Mouse (Mus musculus) neural tube, embryonic 12.5 days (tissue): ENCODE measurements around the gene Klhl32. TPM values are rescaled to one million over a fixed set of nuclear protein-coding genes. Genes with fewer than 3 reads are reported as not detected.

Experiments used
- ATAC-seq: fragments of 200-750 bp; cut with Nextera tagmentation; 2 replicates; pipeline ENCODE4 v1.8.0; 2017; ENCODE audit warnings: low read depth, mild to moderate bottlenecking, moderate TSS enrichment, moderate library complexity; ENCODE audit not compliant: low FRiP score
- H3K27ac ChIP-seq: fragments of 300-500 bp; sonication (generic); 2 replicates; pipeline ENCODE4 v1.5.1; 2016
- H3K27me3 ChIP-seq: fragments of 300-500 bp; sonication (generic); replicated peaks from 2 replicates; pipeline ENCODE4 v1.6.1; 2016; ENCODE audit warnings: mild to moderate bottlenecking
- H3K36me3 ChIP-seq: fragments of 300-500 bp; sonication (generic); 2 replicates; pipeline ENCODE4 v1.6.1; 2016; ENCODE audit warnings: mild to moderate bottlenecking
- H3K4me1 ChIP-seq: fragments of 300-500 bp; sonication (generic); 2 replicates; pipeline ENCODE4 v1.6.1; 2016
- H3K4me2 ChIP-seq: fragments of 300-500 bp; sonication (generic); replicated peaks from 2 replicates; pipeline ENCODE4 v1.6.1; 2016; ENCODE audit warnings: mild to moderate bottlenecking
- H3K4me3 ChIP-seq: fragments of 300-500 bp; sonication (generic); 2 replicates; pipeline ENCODE4 v1.5.1; 2016
- H3K9ac ChIP-seq: fragments of 300-500 bp; sonication (generic); 2 replicates; pipeline ENCODE4 v1.6.1; 2016; ENCODE audit warnings: mild to moderate bottlenecking
- H3K9me3 ChIP-seq: fragments of 300-500 bp; sonication (generic); 2 replicates; pipeline ENCODE4 v1.6.1; 2016; ENCODE audit warnings: mild to moderate bottlenecking
- WGBS: fragments of 180-500 bp; shearing (Covaris S2); methylation state at CpG from one replicate; pipeline ENCODE4 v1.1.7; 2016; 5-methylcytosine and 5-hydroxymethylcytosine counted together
- polyA plus RNA-seq: library from polyadenylated mRNA; unstranded; fragments of >200 nt; fragmentation: Nextera tagmentation; extraction: Ambion mirVana; gene quantifications from 2 replicates; pipeline ENCODE4 v1.2.1, GENCODE M21; 2016

The Klhl32 gene
- polyA plus RNA-seq, 1 experiment from 2014 or later, result 15.7 TPM

GRCm38 (mm10) chr4:24845546-24845945 lies 5.4 kb downstream of the Klhl32 start:
- no peak overlapping the region for H3K9ac ChIP-seq
- WGBS, result 96% methylated on average over 5 of the region's 5 CpGs
- H3K4me3 ChIP-seq, result no peak overlapping the region
- H3K9me3 ChIP-seq, result no peaks in the 10 kb centered on the region
- no peak overlapping the region for H3K27ac ChIP-seq
- peaks cover 4% of the 10 kb centered on the region; the same call in 1 of the 2 replicates for H3K4me1 ChIP-seq
- no peak for ATAC-seq
- H3K36me3 ChIP-seq, result no peaks in the 10 kb centered on the region
- no peaks in the 10 kb centered on the region for H3K27me3 ChIP-seq
- no peak overlapping the region for H3K4me2 ChIP-seq

DNA sequence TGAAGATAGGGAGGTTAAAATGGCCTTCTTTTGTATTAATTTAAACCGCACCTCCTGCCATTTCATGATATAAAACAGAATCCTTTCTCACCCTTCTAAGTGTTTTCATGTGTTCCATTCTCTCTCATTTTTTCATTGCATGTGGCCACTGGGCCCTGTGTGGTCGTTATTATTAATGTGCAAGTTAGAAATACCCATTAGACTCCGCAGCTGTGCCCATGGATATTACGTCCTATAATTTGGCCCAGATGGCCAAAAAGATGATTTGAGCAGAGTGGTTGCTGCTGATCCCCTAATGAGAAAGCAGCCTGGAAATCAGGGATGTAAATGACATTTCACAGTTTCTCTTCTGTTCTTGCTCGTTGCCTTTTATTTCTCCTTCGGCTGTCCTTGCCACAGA lies 12.4 kb downstream of the Klhl32 start:
- Histone ChIP-seq H3K27me3 (no peaks in the 10 kb centered on the region), H3K4me2 (no peak overlapping the region), H3K36me3 (no peaks in the 10 kb centered on the region), H3K4me1 (no peaks in the 10 kb centered on the region), H3K9ac (no peak overlapping the region), H3K27ac (peak overlapping the region; percentile 38; the same call in 1 of the 2 replicates), H3K9me3 (no peaks in the 10 kb centered on the region), H3K4me3 (no peak overlapping the region)
- 52% methylated on average over 6 of the region's 6 CpGs for WGBS
- ATAC-seq, result peak; percentile 58

DNA sequence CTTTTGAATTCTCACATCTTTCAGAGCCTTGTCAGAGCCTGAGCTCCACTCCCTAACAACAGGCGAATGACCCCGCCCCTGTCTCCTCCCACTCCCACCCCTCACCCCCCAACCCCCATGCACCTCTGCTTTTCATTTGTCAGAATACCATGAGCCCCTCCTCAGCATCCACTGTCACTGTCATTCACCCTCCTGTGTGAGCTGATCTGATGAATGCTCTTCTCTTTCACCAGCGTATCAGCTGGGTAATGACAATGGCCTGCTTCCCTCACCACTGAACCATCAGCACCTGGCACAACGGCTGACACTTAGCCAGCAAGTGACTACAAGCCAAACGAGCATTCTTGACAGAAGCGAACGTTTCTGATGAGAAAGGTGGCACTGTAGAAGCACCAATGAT lies 15.4 kb downstream of the Klhl32 start:
- Histone ChIP-seq H3K9ac (no peak overlapping the region), H3K36me3 (no peaks in the 10 kb centered on the region), H3K27me3 (no peaks in the 10 kb centered on the region), H3K27ac (no peak overlapping the region), H3K4me3 (no peak overlapping the region), H3K4me2 (no peak overlapping the region), H3K4me1 (no peaks in the 10 kb centered on the region), H3K9me3 (no peaks in the 10 kb centered on the region)
- 31% methylated on average over 7 of the region's 7 CpGs for WGBS
- ATAC-seq, result no peak

GRCm38 (mm10) chr4:24808316-24808715 lies 42.6 kb downstream of the Klhl32 start:
- no peak overlapping the region for H3K9ac ChIP-seq
- 95% methylated on average over 1 of the region's 1 CpGs for WGBS
- H3K36me3 ChIP-seq, result no peaks in the 10 kb centered on the region

GRCm38 (mm10) chr4:24801881-24802280 lies 49.0 kb downstream of the Klhl32 start:
- no peaks in the 10 kb centered on the region for H3K27me3 ChIP-seq
- WGBS, result 30% methylated on average over 1 of the region's 1 CpGs

More at GRCm38 (mm10) chr4:24808316-24808715, 42.6 kb downstream of the Klhl32 start:
- Histone ChIP-seq H3K4me3 (no peak overlapping the region), H3K9me3 (no peaks in the 10 kb centered on the region), H3K27ac (no peak overlapping the region), H3K4me2 (no peak overlapping the region), H3K4me1 (no peaks in the 10 kb centered on the region), H3K27me3 (no peaks in the 10 kb centered on the region)
- ATAC-seq, result no peak

GRCm38 (mm10) chr4:24801343-24801742 lies 49.6 kb downstream of the Klhl32 start:
- Histone ChIP-seq H3K4me3 (no peak overlapping the region), H3K9me3 (no peaks in the 10 kb centered on the region), H3K4me2 (no peak overlapping the region), H3K27ac (no peak overlapping the region), H3K36me3 (no peaks in the 10 kb centered on the region), H3K4me1 (no peaks in the 10 kb centered on the region; the same call in 1 of the 2 replicates), H3K27me3 (no peaks in the 10 kb centered on the region), H3K9ac (no peak overlapping the region)
- no peak for ATAC-seq
- 62% methylated on average over 2 of the region's 2 CpGs for WGBS

More at GRCm38 (mm10) chr4:24801881-24802280, 49.0 kb downstream of the Klhl32 start:
- no peak overlapping the region for H3K27ac ChIP-seq
- H3K4me3 ChIP-seq, result no peak overlapping the region
- ATAC-seq, result no peak
- H3K4me2 ChIP-seq, result no peak overlapping the region
- H3K4me1 ChIP-seq, result no peaks in the 10 kb centered on the region; the same call in 1 of the 2 replicates
- H3K9me3 ChIP-seq, result no peaks in the 10 kb centered on the region
- no peak overlapping the region for H3K9ac ChIP-seq
- no peaks in the 10 kb centered on the region for H3K36me3 ChIP-seq

DNA sequence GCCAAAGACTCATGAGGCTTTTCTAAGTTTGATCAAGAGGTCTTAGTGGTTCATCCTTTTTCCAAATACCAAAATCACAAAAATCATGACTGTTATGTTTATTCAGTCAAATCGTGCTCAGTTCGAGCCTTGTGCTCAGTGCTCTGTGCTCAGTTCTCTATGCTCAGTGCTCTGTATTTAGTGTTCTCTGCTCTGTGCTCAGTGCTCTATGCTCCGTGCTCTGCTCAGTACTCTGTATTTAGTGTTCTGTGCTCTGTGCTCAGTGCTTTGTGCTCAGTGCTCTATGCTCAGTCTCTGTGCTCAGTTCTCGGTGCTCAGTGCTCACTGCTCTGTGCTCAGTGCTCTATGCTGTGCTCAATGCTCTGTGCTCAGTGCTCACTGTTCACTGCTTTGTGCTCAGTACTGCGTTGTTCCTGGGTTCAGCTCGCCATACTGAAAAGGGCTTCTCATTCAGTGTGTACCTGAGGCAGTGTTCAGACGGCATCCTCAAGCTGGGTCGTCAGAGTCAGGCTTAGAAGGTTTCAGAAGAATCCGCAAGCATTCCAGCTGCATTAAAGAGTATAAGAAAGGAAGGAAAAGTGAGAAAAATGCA lies 50.5 kb downstream of the Klhl32 start:
- no peaks in the 10 kb centered on the region for H3K27me3 ChIP-seq
- H3K9me3 ChIP-seq, result no peaks in the 10 kb centered on the region
- no peak overlapping the region for H3K4me3 ChIP-seq
- ATAC-seq, result no peak
- H3K9ac ChIP-seq, result no peak overlapping the region
- H3K4me1 ChIP-seq, result no peaks in the 10 kb centered on the region; the same call in 1 of the 2 replicates
- 91% methylated on average over 9 of the region's 9 CpGs for WGBS
- H3K36me3 ChIP-seq, result no peaks in the 10 kb centered on the region
- H3K27ac ChIP-seq, result no peak overlapping the region
- no peak overlapping the region for H3K4me2 ChIP-seq

DNA sequence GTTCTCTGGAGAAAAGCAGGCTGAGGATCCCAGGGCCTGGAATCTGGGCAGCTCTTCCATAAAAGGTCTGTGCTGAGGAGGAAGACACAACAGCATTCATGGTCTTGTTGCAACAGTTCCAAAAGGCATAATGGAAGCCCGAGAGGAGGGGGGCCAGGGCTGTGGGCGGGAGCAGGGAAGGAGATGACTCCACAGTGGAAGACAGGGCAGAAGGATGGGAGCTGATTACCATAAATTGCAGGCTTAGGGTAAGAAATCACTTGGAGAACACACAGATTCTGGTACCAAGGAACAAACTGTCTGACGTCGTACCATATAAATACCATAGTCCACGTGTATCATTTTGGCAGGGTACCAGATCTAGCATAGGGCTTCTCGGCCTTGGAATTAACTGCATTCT lies 51.9 kb downstream of the Klhl32 start:
- ATAC-seq, result no peak
- H3K27ac ChIP-seq, result no peak overlapping the region

GRCm38 (mm10) chr4:24797868-24798267 lies 53.1 kb downstream of the Klhl32 start:
- Histone ChIP-seq H3K4me2 (no peak overlapping the region), H3K36me3 (no peaks in the 10 kb centered on the region), H3K9me3 (no peaks in the 10 kb centered on the region), H3K27ac (no peak overlapping the region), H3K9ac (no peak overlapping the region), H3K4me3 (no peak overlapping the region), H3K27me3 (no peaks in the 10 kb centered on the region), H3K4me1 (peaks cover 1% of the 10 kb centered on the region; the same call in 1 of the 2 replicates)
- WGBS, result 54% methylated on average over 3 of the region's 3 CpGs
- no peak for ATAC-seq

More for the DNA sequence above, 51.9 kb downstream of the Klhl32 start:
- H3K36me3 ChIP-seq, result no peaks in the 10 kb centered on the region
- no peak overlapping the region for H3K4me2 ChIP-seq
- H3K27me3 ChIP-seq, result no peaks in the 10 kb centered on the region
- WGBS, result 84% methylated on average over 6 of the region's 6 CpGs
- H3K9me3 ChIP-seq, result no peaks in the 10 kb centered on the region
- no peak overlapping the region for H3K9ac ChIP-seq
- H3K4me1 ChIP-seq, result no peaks in the 10 kb centered on the region; the same call in 1 of the 2 replicates
- no peak overlapping the region for H3K4me3 ChIP-seq

- Histone ChIP-seq H3K36me3 (no peaks in the 10 kb centered on the region), H3K27ac (no peak overlapping the region), H3K9me3 (no peaks in the 10 kb centered on the region), H3K4me3 (no peak overlapping the region), H3K4me1 (peaks cover 7% of the 10 kb centered on the region; the same call in 1 of the 2 replicates), H3K9ac (no peak overlapping the region), H3K4me2 (no peak overlapping the region), H3K27me3 (no peaks in the 10 kb centered on the region)
- no peak for ATAC-seq
- 85% methylated on average over 5 of the region's 5 CpGs for WGBS
Measured at GRCm38 (mm10) chr4:24797280-24797679, 53.6 kb downstream of the Klhl32 start.

GRCm38 (mm10) chr4:24796229-24796628 lies 54.7 kb downstream of the Klhl32 start:
- H3K4me1 ChIP-seq, result peaks cover 7% of the 10 kb centered on the region; the same call in 1 of the 2 replicates
- H3K27me3 ChIP-seq, result no peaks in the 10 kb centered on the region
- no peaks in the 10 kb centered on the region for H3K9me3 ChIP-seq
- ATAC-seq, result no peak
- H3K27ac ChIP-seq, result no peak overlapping the region
- 72% methylated on average over 1 of the region's 1 CpGs for WGBS
- no peak overlapping the region for H3K4me3 ChIP-seq
- H3K9ac ChIP-seq, result no peak overlapping the region
- H3K4me2 ChIP-seq, result no peak overlapping the region
- H3K36me3 ChIP-seq, result no peaks in the 10 kb centered on the region

- Histone ChIP-seq H3K4me2 (no peak overlapping the region), H3K36me3 (no peaks in the 10 kb centered on the region), H3K4me1 (peaks cover 7% of the 10 kb centered on the region; the same call in 1 of the 2 replicates), H3K27me3 (no peaks in the 10 kb centered on the region), H3K9ac (no peak overlapping the region), H3K9me3 (no peaks in the 10 kb centered on the region), H3K4me3 (no peak overlapping the region), H3K27ac (no peak overlapping the region)
- no peak for ATAC-seq
- WGBS, result 86% methylated on average over 2 of the region's 2 CpGs
Measured at GRCm38 (mm10) chr4:24795180-24795579, 55.7 kb downstream of the Klhl32 start.
